Mouse (Mus musculus) gastrocnemius, postnatal 36 days (tissue): Measurements from ENCODE around the gene Rbm10. TPM values are rescaled to one million over a fixed set of nuclear protein-coding genes. Genes with fewer than 3 reads are reported as not detected.

Experiments used
- DNase-seq, 2 experiments: peaks; one replicate each; pipeline ENCODE4 v3.0.0; 2022
- intact Hi-C: fragments of 180-260 bp; cut with DNase I; formaldehyde crosslinking; loops from one replicate; pipeline ENCODE4 v1.15.1; 2025
- total RNA-seq, 2 experiments: library from RNA; stranded (reverse); gene quantifications; 2 replicates each; pipeline ENCODE4 v1.2.3; 2021

Gene Rbm10
- total RNA-seq, 2 experiments from 2014 or later, result 11.0 to 12.4 TPM

GRCm38 (mm10) chrX:20692616-20693015, 75.3 kb downstream of the Rbm10 start:
- no peak for DNase-seq
- intact Hi-C loops, result no loop called here

GRCm38 (mm10) chrX:20695842-20696241, 78.5 kb downstream of the Rbm10 start:
- DNase-seq, result no peak
- intact Hi-C loops, result no loop called here

Other genes starting within 250 kb of the Rbm10 start
- gene Jade3, start 191.8 kb upstream of the Rbm10 start, total RNA-seq, result under 1 TPM; 0.54 to 0.59 TPM
- not detected for gene Rgn, start 67.7 kb upstream of the Rbm10 start, total RNA-seq
- 100 to 1,000 TPM; 396 to 423 TPM for gene Ndufb11, start 116 bp downstream of the Rbm10 start, total RNA-seq
- 100 to 1,000 TPM; 130 to 151 TPM for gene Uba1, start 40.8 kb downstream of the Rbm10 start, total RNA-seq
- 100 to 1,000 TPM; 112 to 126 TPM for gene Cdk16, start 70.5 kb downstream of the Rbm10 start, total RNA-seq
- gene Usp11, start 86.4 kb downstream of the Rbm10 start, total RNA-seq, result 1 to 10 TPM; 1.1 to 1.9 TPM
- 10 to 100 TPM; 73.3 to 90.0 TPM for gene Araf, start 180.3 kb downstream of the Rbm10 start, total RNA-seq